Mouse (Mus musculus) gastrocnemius, postnatal 25 days (tissue): Measurements from ENCODE around the gene Rnf169. TPM values are rescaled to one million over a fixed set of nuclear protein-coding genes. Genes with fewer than 3 reads are reported as not detected.

Source experiments
- DNase-seq: peaks from one replicate; pipeline ENCODE4 v3.0.0; 2022
- total RNA-seq, 2 experiments: library from RNA; stranded (reverse); gene quantifications; 1 replicate in 1 of 2; 2 replicates in 1 of 2; pipeline ENCODE4 v1.2.3; 2021

Rnf169 gene
- total RNA-seq, 2 experiments from 2014 or later: 4.7 to 5.3 TPM

GRCm38 (mm10) chr7:99891471-99891870 is 88.8 kb downstream of the Rnf169 start:
- DNase-seq: no peak

GRCm38 (mm10) chr7:99890168-99890755 is 90.0 kb downstream of the Rnf169 start:
- DNase-seq: no peak

- DNase-seq: no peak
Measured at GRCm38 (mm10) chr7:99889175-99889880, 90.9 kb downstream of the Rnf169 start.

GRCm38 (mm10) chr7:99887743-99888142 is 92.5 kb downstream of the Rnf169 start:
- DNase-seq: no peak

GRCm38 (mm10) chr7:99887230-99887735 is 93.0 kb downstream of the Rnf169 start:
- DNase-seq: no peak

- no peak for DNase-seq
Measured at GRCm38 (mm10) chr7:99878254-99878653, 102.0 kb downstream of the Rnf169 start.

GRCm38 (mm10) chr7:99876345-99876744 is 103.9 kb downstream of the Rnf169 start:
- DNase-seq: peak; percentile 61

GRCm38 (mm10) chr7:99875891-99876290 is 104.4 kb downstream of the Rnf169 start:
- no peak for DNase-seq

- DNase-seq: no peak
Measured at GRCm38 (mm10) chr7:99873965-99874364, 106.3 kb downstream of the Rnf169 start.

Other genes starting within 250 kb of the Rnf169 start
- gene Olfr521, start 216.9 kb downstream of the Rnf169 start, total RNA-seq: not detected
- 1 to 10 TPM; 2.4 to 2.8 TPM for gene Neu3, start 152.0 kb downstream of the Rnf169 start, total RNA-seq
- under 1 TPM in 1 of 2 experiments, not detected in 1; 0.49 TPM for gene Xrra1, start 121.3 kb downstream of the Rnf169 start, total RNA-seq
- 10 to 100 TPM; 65.9 to 71.4 TPM for gene Spcs2, start 117.0 kb downstream of the Rnf169 start, total RNA-seq
- gene Chrdl2, start 25.7 kb upstream of the Rnf169 start, total RNA-seq: 1 to 10 TPM; 1.8 to 3.1 TPM
- 1 to 10 TPM; 5.1 to 5.3 TPM for gene Pold3, start 141.1 kb upstream of the Rnf169 start, total RNA-seq
- gene Lipt2, start 178.8 kb upstream of the Rnf169 start, total RNA-seq: 1 to 10 TPM; 4.1 to 4.2 TPM
- gene Kcne3, start 196.1 kb upstream of the Rnf169 start, total RNA-seq: under 1 TPM in 1 of 2 experiments, not detected in 1; 0.70 TPM
- 10 to 100 TPM; 13.0 to 15.0 TPM for gene Pgm2l1, start 246.9 kb upstream of the Rnf169 start, total RNA-seq